Mouse (Mus musculus) embryonic fibroblast, embryonic 13.5 days (primary cell): ENCODE results near the gene BC048562.

Experiments
- CTCF ChIP-seq: IDR thresholded peaks from 2 replicates; pipeline ENCODE4 v1.5.1; 2011; ENCODE audit warnings: mild to moderate bottlenecking, control low read depth, low read length, moderate library complexity, borderline replicate concordance; ENCODE audit not compliant: insufficient read depth
- POLR2A ChIP-seq: IDR thresholded peaks from 2 replicates; pipeline ENCODE4 v1.6.1; 2011; ENCODE audit warnings: low read depth, mild to moderate bottlenecking, control low read depth, low read length, moderate library complexity

DNA sequence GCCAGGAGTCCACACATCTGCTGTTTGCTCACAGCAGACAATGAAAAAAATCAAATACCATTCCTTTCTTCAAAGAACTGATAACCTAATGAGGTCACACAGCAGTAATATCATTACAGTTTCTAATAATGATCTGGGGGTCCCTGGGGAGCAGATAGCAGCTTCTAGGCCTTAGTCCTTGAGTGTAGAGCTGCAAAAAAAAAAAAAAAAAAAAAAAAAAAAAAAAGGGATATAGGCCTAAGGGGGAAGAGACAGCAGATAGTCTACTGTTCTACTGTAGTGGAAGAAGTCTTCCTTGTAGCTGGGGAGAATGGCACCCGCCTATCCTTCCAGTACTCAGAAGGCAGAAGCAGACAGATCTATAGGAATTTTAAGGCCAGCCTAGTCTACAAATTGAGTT is 40.9 kb upstream of the BC048562 start:
- TF ChIP-seq POLR2A (no peak), CTCF (no peak)
